Mouse (Mus musculus) heart, postnatal 0 days (tissue): Measurements from ENCODE around the gene Fam193b. TPM values are rescaled to one million over a fixed set of nuclear protein-coding genes. Genes with fewer than 3 reads are reported as not detected.
A peak's percentile ranks its signal among the peaks of the same experiment; 100 is the strongest.

Experiments
- ATAC-seq: fragments of 200-750 bp; cut with Nextera tagmentation; 2 replicates; pipeline ENCODE4 v1.8.0; 2017; ENCODE audit warnings: low read depth, moderate number of reproducible peaks, moderate library complexity; ENCODE audit not compliant: insufficient read depth
- DNase-seq: peaks from one replicate; pipeline ENCODE4 v3.0.0-alpha.2; 2016; ENCODE audit warnings: low spot score
- H3K27ac ChIP-seq: fragments of 300-500 bp; sonication (generic); 2 replicates; pipeline ENCODE4 v1.5.1; 2014; ENCODE audit warnings: low read depth, mild to moderate bottlenecking
- H3K27me3 ChIP-seq: fragments of 300-500 bp; sonication (generic); 2 replicates; pipeline ENCODE4 v1.6.1; 2014; ENCODE audit warnings: low read length, mixed read lengths; ENCODE audit not compliant: control insufficient read depth, insufficient read depth
- H3K36me3 ChIP-seq: fragments of 300-500 bp; sonication (generic); replicated peaks from 2 replicates; pipeline ENCODE4 v1.6.1; 2014; ENCODE audit warnings: low read length, mixed read lengths; ENCODE audit not compliant: control insufficient read depth, insufficient read depth
- H3K4me1 ChIP-seq: fragments of 300-500 bp; sonication (generic); 2 replicates; pipeline ENCODE4 v1.6.1; 2014; ENCODE audit warnings: antibody characterized with exemption; ENCODE audit not compliant: control insufficient read depth, insufficient read depth
- H3K4me2 ChIP-seq: fragments of 300-500 bp; sonication (generic); 2 replicates; pipeline ENCODE4 v1.6.1; 2014; ENCODE audit warnings: low read depth, mild to moderate bottlenecking, low read length, moderate library complexity
- H3K4me3 ChIP-seq: fragments of 300-500 bp; sonication (generic); 2 replicates; pipeline ENCODE4 v1.5.1; 2014; ENCODE audit warnings: low read depth, low read length
- H3K9ac ChIP-seq: fragments of 300-500 bp; sonication (generic); replicated peaks from 2 replicates; pipeline ENCODE4 v1.6.1; 2014; ENCODE audit warnings: low read depth, low read length, mixed read lengths
- H3K9me3 ChIP-seq: fragments of 300-500 bp; sonication (generic); replicated peaks from 2 replicates; pipeline ENCODE4 v1.6.1; 2016; ENCODE audit warnings: low read length; ENCODE audit not compliant: control insufficient read depth
- CTCF ChIP-seq: IDR thresholded peaks from 2 replicates; pipeline ENCODE4 v1.5.1; 2016; ENCODE audit warnings: antibody characterized with exemption, control low read depth, low read depth
- EP300 ChIP-seq: IDR thresholded peaks from 2 replicates; pipeline ENCODE4 v1.6.1; 2016; ENCODE audit warnings: antibody characterized with exemption, low read depth
- whole genome bisulfite sequencing: fragments of 180-500 bp; shearing (Covaris S2); extraction: QIAGEN DNeasy Blood & Tissue Kit; methylation state at CpG from one replicate; pipeline ENCODE4 v1.1.7; 2014; 5-methylcytosine and 5-hydroxymethylcytosine counted together
- polyA plus RNA-seq: library from polyadenylated mRNA; unstranded; fragments of >200 nt; fragmentation: Nextera tagmentation; extraction: Ambion mirVana; gene quantifications from 2 replicates; pipeline ENCODE4 v1.2.1, GENCODE M21; 2015
- total RNA-seq: library from RNA; depleted of rRNA; stranded (reverse); fragments of >200 nt; gene quantifications from 2 replicates; pipeline ENCODE4 v1.2.3, GENCODE M21; 2014; ENCODE audit warnings: low replicate concordance

The Fam193b gene
- total and polyA plus RNA-seq, 2 experiments from 2014 or later = 10.3 to 17.7 TPM

DNA sequence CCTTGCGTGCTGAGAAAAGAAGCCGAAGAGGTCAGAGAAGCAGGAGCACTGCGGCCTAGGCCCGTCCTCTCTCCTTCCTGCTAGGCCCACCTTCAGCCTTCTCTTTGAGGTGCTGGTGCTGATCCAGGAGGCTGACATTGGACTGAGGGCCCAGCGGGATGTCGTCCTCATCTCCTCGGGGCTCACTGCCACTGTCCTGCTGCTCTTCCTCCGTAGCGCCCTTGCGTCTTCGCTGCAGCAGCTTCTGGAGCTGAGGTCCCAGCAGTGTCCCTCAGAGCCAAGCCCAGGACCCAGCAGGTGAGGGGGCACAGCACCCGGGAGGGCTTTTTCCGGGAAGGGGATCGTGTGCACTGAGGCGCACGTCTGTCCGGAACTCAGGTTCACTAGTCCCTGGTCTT is 35.1 kb downstream of the Fam193b start:
- H3K4me2 ChIP-seq = peak overlapping the region; percentile 83
- peak overlapping the region; percentile 84 for H3K4me3 ChIP-seq
- TF ChIP-seq EP300 (no peak), CTCF (no peak)
- WGBS = 15% methylated on average over 17 of the region's 17 CpGs
- DNase-seq (no peak), ATAC-seq (no peak)
- H3K9me3 ChIP-seq = no peaks in the 10 kb centered on the region
- H3K36me3 ChIP-seq = peaks cover 54% of the 10 kb centered on the region
- H3K4me1 ChIP-seq = peaks cover 9% of the 10 kb centered on the region
- H3K27ac ChIP-seq = no peak overlapping the region
- peak overlapping the region; percentile 68 for H3K9ac ChIP-seq
- H3K27me3 ChIP-seq = no peaks in the 10 kb centered on the region

DNA sequence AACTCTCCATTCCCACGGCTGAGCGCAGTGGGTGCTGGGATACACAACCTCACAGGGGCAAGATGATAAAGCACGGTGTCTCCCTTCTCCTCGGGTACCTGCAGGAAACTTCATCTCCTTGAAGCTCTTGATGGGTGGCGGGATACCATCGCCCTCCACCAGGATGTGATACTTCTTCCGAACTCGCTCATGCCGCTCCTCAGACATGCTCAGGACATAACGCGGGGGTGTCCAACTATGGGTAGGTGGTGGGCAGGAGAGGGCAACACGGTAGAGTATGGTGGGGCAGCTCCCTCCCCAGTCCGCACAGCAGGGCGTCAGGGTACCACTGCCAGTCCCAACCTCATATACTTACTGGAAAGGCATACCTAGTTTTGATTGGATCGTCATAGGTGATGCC is 35.7 kb downstream of the Fam193b start:
- H3K4me1 ChIP-seq = peaks cover 9% of the 10 kb centered on the region
- TF ChIP-seq EP300 = no peak
- TF ChIP-seq CTCF = no peak
- H3K9ac ChIP-seq = peak overlapping the region; percentile 68; the same call in 1 of the 2 replicates
- no peak overlapping the region for H3K27ac ChIP-seq
- no peaks in the 10 kb centered on the region for H3K9me3 ChIP-seq
- no peaks in the 10 kb centered on the region for H3K27me3 ChIP-seq
- peaks cover 54% of the 10 kb centered on the region for H3K36me3 ChIP-seq
- H3K4me3 ChIP-seq = peak overlapping the region; percentile 84
- WGBS = 91% methylated on average over 15 of the region's 15 CpGs
- peak overlapping the region; percentile 83; the same call in 1 of the 2 replicates for H3K4me2 ChIP-seq
- DNase-seq = no peak
- no peak for ATAC-seq

DNA sequence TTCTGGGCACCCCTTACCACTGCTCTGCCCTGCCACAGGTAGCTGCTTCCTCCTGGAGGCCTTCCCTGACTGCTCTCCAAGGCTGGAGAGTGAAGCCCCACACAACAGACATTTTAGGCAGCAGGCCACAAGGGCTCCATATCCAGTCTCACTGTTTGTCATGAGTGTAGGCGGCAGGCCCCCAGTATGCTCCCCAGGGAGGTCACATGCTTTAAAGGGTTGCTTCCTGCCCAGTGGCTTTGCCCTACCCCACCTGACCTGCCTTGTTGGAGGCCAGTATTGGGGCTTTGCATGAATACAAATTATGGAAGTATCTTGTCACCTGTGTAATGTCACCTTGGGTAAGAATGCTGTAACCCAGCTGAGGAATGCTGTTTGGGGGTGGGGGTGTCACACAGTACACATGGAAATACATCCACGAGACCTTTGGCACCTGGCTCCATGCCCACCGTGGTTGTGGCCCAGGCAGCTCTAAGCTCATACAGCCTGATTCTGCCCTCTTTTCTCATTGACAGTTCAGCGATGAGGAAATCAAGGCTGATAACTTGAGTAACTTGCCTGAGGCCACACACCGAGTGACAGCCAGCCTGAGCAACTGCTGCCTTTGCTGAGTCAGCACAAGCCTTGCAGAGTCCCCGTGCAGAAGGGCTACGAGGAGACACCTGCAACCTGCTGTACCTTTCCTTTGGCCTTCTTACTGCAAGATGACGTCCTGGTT is 41.6 kb downstream of the Fam193b start, which contains the start of gene Dok3:
TSS of gene Dok3 (minus strand) at position 99 of the 718 bp plus-strand sequence.
- H3K27ac ChIP-seq = no peak within 1 kb of the TSS
- H3K9me3 ChIP-seq = no peaks in the 10 kb centered on the region
- H3K27me3 ChIP-seq = no peaks in the 10 kb centered on the region
- no peak for TF ChIP-seq CTCF
- no peak within 1 kb of the TSS for H3K4me2 ChIP-seq
- no peak within 1 kb of the TSS for H3K4me3 ChIP-seq
- no peak for ATAC-seq
- H3K4me1 ChIP-seq = no peaks in the 10 kb centered on the region
- DNase-seq = no peak
- no peak within 1 kb of the TSS for H3K9ac ChIP-seq
- WGBS = 70% methylated on average over 8 of the region's 8 CpGs
- H3K36me3 ChIP-seq = peaks cover 46% of the 10 kb centered on the region

DNA sequence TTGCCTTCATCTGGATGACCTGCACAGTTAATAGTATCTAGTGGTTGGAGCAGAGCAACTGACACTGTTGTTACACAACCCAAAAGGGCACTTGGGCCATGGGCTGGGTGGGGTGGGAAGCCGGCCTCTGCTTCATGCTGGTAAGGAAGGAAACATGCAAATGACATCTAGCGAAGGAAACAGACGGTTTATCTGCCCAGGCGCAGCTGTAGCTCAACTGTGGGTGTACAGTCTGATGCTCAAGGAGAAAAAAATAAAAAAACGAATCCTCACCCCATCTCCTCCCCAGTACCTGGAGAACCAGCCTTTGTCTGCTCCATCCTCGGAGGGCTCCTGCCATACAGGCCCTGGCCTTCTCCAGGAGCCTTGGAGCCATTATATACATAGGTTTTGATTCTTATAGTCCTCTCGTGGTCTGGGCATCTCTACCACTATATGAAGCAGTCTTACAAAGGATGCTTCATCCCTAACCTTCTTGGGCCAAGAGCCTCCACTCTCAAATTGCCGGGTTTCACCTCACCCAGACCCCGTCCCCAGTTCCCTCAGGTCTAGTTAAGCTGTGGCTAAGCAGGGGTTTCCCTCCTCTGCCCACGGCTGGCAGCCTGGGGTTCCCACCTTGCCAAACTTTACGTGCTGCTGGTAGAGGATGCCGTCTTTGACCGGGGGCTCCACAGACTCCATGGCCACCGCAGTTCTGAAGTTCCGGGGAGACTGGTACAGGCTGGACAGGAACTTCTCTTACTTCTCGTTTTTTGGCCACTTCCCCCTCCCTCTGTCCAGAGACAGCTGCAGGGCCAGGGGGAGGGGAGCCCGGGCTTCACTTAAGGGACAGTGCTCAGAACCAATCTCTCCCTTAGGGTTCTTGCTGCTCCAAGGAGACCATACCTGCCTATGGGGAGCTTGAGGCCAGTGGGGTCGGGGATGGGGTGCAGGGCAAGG is 42.8 kb downstream of the Fam193b start:
- no peak for DNase-seq
- Histone ChIP-seq H3K27me3 (no peaks in the 10 kb centered on the region), H3K27ac (no peak overlapping the region), H3K36me3 (peaks cover 35% of the 10 kb centered on the region), H3K4me3 (no peak overlapping the region), H3K9me3 (no peaks in the 10 kb centered on the region), H3K4me2 (no peak overlapping the region), H3K4me1 (no peaks in the 10 kb centered on the region), H3K9ac (no peak overlapping the region)
- no peak for TF ChIP-seq EP300
- TF ChIP-seq CTCF = no peak
- whole genome bisulfite sequencing = 65% methylated on average over 18 of the region's 18 CpGs
- ATAC-seq = no peak

DNA sequence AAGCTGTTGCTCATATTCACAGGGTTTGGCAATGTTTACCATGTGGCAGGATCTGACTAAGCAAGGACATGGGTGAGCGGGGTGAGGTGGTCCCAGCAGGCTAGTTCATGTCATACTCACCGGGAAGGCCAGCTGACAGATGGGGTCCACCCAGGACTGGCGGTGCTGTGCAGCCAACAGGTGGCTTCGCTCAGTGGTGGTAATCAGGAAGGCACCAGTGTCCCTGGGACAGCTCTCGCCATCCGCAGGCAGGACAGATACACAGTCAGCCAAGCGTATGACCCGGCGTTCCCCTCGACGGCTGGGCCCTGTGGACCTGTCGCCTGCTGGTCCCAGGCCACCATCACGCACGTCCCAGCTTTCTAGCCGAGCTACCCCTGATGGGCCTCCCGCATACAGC is 43.7 kb downstream of the Fam193b start:
- Histone ChIP-seq H3K9me3 (no peaks in the 10 kb centered on the region), H3K4me3 (no peak overlapping the region), H3K4me2 (no peak overlapping the region), H3K9ac (no peak overlapping the region), H3K27ac (no peak overlapping the region), H3K27me3 (no peaks in the 10 kb centered on the region), H3K4me1 (no peaks in the 10 kb centered on the region), H3K36me3 (peaks cover 28% of the 10 kb centered on the region)
- WGBS = 86% methylated on average over 16 of the region's 16 CpGs
- no peak for DNase-seq
- ATAC-seq = no peak
- TF ChIP-seq CTCF (no peak), EP300 (no peak)
